Mouse (Mus musculus) small intestine, adult 2 months (tissue): ENCODE results near the gene Wdr59. TPM values are rescaled to one million over a fixed set of nuclear protein-coding genes. Genes with fewer than 3 reads are reported as not detected.
A peak's percentile ranks its signal among the peaks of the same experiment; 100 is the strongest.

Experiments
- H3K27ac ChIP-seq: fragments of 200-500 bp; 2 replicates; pipeline ENCODE4 v1.5.1; 2012; ENCODE audit warnings: low read depth, low read length, control low read depth, inconsistent platforms; ENCODE audit not compliant: insufficient read depth
- H3K27me3 ChIP-seq: fragments of 200-500 bp; 2 replicates; pipeline ENCODE4 v1.6.1; 2012; ENCODE audit warnings: mild to moderate bottlenecking, moderate library complexity, low read length, inconsistent platforms; ENCODE audit not compliant: control insufficient read depth, insufficient read depth
- H3K36me3 ChIP-seq: fragments of 200-500 bp; 2 replicates; pipeline ENCODE4 v1.6.1; 2012; ENCODE audit warnings: mild to moderate bottlenecking, low read length, control low read depth, inconsistent platforms; ENCODE audit not compliant: control insufficient read depth, insufficient read depth
- H3K4me1 ChIP-seq: fragments of 200-500 bp; 2 replicates; pipeline ENCODE4 v1.6.1; 2012; ENCODE audit warnings: low read length, inconsistent platforms, mixed read lengths; ENCODE audit not compliant: control insufficient read depth, insufficient read depth, insufficient read length
- H3K4me3 ChIP-seq: fragments of 200-500 bp; 2 replicates; pipeline ENCODE4 v1.5.1; 2012; ENCODE audit warnings: low read depth, mild to moderate bottlenecking, control low read depth, inconsistent platforms, low read length, moderate library complexity
- CTCF ChIP-seq: fragments of 200-500 bp; IDR thresholded peaks from 2 replicates; pipeline ENCODE4 v1.5.1; 2012; ENCODE audit warnings: low read depth, mild to moderate bottlenecking, control low read depth, inconsistent platforms, low read length, moderate library complexity, mixed read lengths; ENCODE audit not compliant: insufficient replicate concordance, insufficient read length; ENCODE audit errors: extremely low read depth
- POLR2A ChIP-seq: fragments of 200-500 bp; IDR thresholded peaks from 2 replicates; pipeline ENCODE4 v1.6.1; 2012; ENCODE audit warnings: low read depth, mild to moderate bottlenecking, control low read depth, inconsistent platforms, low read length, moderate library complexity
- WGBS: fragments of 180-500 bp; shearing (Covaris S2); methylation state at CpG from one replicate; pipeline ENCODE4 v1.1.7; 2018; 5-methylcytosine and 5-hydroxymethylcytosine counted together
- polyA plus RNA-seq: library from polyadenylated mRNA; depleted of rRNA; stranded (reverse); fragments of >200 nt; gene quantifications from 2 replicates; pipeline ENCODE4 v1.2.3, GENCODE M21; 2012

The Wdr59 gene
- polyA plus RNA-seq, 1 experiment = 2.2 TPM

GRCm38 (mm10) chr8:111464526-111464925 is 57.4 kb downstream of the Wdr59 start:
- whole genome bisulfite sequencing = 89% methylated on average over 4 of the region's 4 CpGs

GRCm38 (mm10) chr8:111449671-111450070 is 72.2 kb downstream of the Wdr59 start:
- no peak overlapping the region for H3K4me3 ChIP-seq
- 74% methylated on average over 4 of the region's 4 CpGs for WGBS
- H3K27me3 ChIP-seq = no peaks in the 10 kb centered on the region
- H3K36me3 ChIP-seq = peaks cover 12% of the 10 kb centered on the region
- TF ChIP-seq POLR2A (no peak), CTCF (no peak)
- H3K4me1 ChIP-seq = 0 out of 2 replicates have a peak, but pooled peaks cover 2% of the 10 kb centered on the region
- H3K27ac ChIP-seq = no peak overlapping the region

More at GRCm38 (mm10) chr8:111464526-111464925, 57.4 kb downstream of the Wdr59 start:
- H3K27ac ChIP-seq = no peak overlapping the region
- H3K4me3 ChIP-seq = no peak overlapping the region
- H3K27me3 ChIP-seq = no peaks in the 10 kb centered on the region
- H3K36me3 ChIP-seq = peaks cover 2% of the 10 kb centered on the region; the same call in 1 of the 2 replicates
- TF ChIP-seq CTCF (no peak), POLR2A (no peak)
- H3K4me1 ChIP-seq = no peaks in the 10 kb centered on the region

- WGBS = 58% methylated on average over 4 of the region's 4 CpGs
Measured at GRCm38 (mm10) chr8:111445960-111446660, 75.8 kb downstream of the Wdr59 start.

GRCm38 (mm10) chr8:111445558-111445957 is 76.3 kb downstream of the Wdr59 start:
- H3K36me3 ChIP-seq = peaks cover 4% of the 10 kb centered on the region; the same call in 1 of the 2 replicates
- H3K27ac ChIP-seq = no peak overlapping the region
- H3K4me1 ChIP-seq = 0 out of 2 replicates have a peak, but pooled peaks cover 2% of the 10 kb centered on the region
- H3K4me3 ChIP-seq = no peak overlapping the region
- no peaks in the 10 kb centered on the region for H3K27me3 ChIP-seq
- TF ChIP-seq POLR2A (no peak), CTCF (no peak)
- 62% methylated on average over 18 of the region's 18 CpGs for WGBS

More at GRCm38 (mm10) chr8:111445960-111446660, 75.8 kb downstream of the Wdr59 start:
- Histone ChIP-seq H3K4me1 (0 out of 2 replicates have a peak, but pooled peaks cover 2% of the 10 kb centered on the region), H3K4me3 (no peak overlapping the region), H3K27me3 (no peaks in the 10 kb centered on the region), H3K36me3 (peaks cover 7% of the 10 kb centered on the region; the same call in 1 of the 2 replicates), H3K27ac (no peak overlapping the region)
- TF ChIP-seq POLR2A (no peak), CTCF (no peak)

- Histone ChIP-seq H3K4me3 (no peak overlapping the region), H3K36me3 (no peaks in the 10 kb centered on the region), H3K4me1 (0 out of 2 replicates have a peak, but pooled peaks cover 2% of the 10 kb centered on the region), H3K27ac (no peak overlapping the region), H3K27me3 (no peaks in the 10 kb centered on the region)
- 55% methylated on average over 4 of the region's 4 CpGs for WGBS
- TF ChIP-seq CTCF (no peak), POLR2A (no peak)
Measured at GRCm38 (mm10) chr8:111444245-111444644, 77.6 kb downstream of the Wdr59 start.

- no peaks in the 10 kb centered on the region for H3K4me1 ChIP-seq
- no peaks in the 10 kb centered on the region for H3K36me3 ChIP-seq
- no peak overlapping the region for H3K27ac ChIP-seq
- WGBS = 5% methylated on average over 9 of the region's 9 CpGs
- H3K27me3 ChIP-seq = no peaks in the 10 kb centered on the region
- H3K4me3 ChIP-seq = no peak overlapping the region
- TF ChIP-seq POLR2A (no peak), CTCF (peak; percentile 53; the same call in 1 of the 2 replicates)
Measured at GRCm38 (mm10) chr8:111439189-111439588, 82.7 kb downstream of the Wdr59 start.

GRCm38 (mm10) chr8:111435071-111435828 is 86.6 kb downstream of the Wdr59 start:
- H3K4me1 ChIP-seq = no peaks in the 10 kb centered on the region
- TF ChIP-seq POLR2A (no peak), CTCF (no peak)
- no peaks in the 10 kb centered on the region for H3K27me3 ChIP-seq
- 72% methylated on average over 11 of the region's 11 CpGs for WGBS
- H3K36me3 ChIP-seq = no peaks in the 10 kb centered on the region
- no peak overlapping the region for H3K27ac ChIP-seq
- H3K4me3 ChIP-seq = no peak overlapping the region

- TF ChIP-seq CTCF = no peak
- Histone ChIP-seq H3K27me3 (no peaks in the 10 kb centered on the region), H3K27ac (no peak overlapping the region), H3K36me3 (no peaks in the 10 kb centered on the region), H3K4me1 (no peaks in the 10 kb centered on the region), H3K4me3 (no peak overlapping the region)
- WGBS = 90% methylated on average over 9 of the region's 9 CpGs
Measured at GRCm38 (mm10) chr8:111424646-111425045, 97.2 kb downstream of the Wdr59 start.
